Mouse (Mus musculus): ENCODE measurements around the gene Amy2a5. TPM values are rescaled to one million over a fixed set of nuclear protein-coding genes. Genes with fewer than 3 reads are reported as not detected.

Amy2a5 gene
- total RNA-seq (2023): 2.1 TPM

DNA sequence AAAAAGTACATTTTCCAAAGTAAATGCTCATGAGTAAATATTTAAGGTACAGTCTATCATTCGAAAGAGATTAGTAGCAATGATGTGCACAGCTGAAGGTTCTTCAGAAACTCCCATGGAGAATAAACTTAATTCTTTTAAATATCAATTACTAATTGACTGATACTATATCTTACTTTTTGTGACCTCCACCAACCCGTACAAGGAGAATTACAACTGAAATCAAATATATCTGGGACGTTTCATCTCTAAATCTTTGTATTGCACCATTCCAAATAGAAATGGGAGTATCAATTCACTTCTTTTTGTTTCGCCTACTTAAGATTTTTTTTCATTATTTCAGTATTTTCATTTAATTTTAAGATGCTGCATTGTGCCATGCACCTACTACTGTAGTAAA lies at the start of gene Amy2a5:
Amy2a5 (minus strand) TSS at position 101 of the 400 bp plus-strand sequence.

DNA sequence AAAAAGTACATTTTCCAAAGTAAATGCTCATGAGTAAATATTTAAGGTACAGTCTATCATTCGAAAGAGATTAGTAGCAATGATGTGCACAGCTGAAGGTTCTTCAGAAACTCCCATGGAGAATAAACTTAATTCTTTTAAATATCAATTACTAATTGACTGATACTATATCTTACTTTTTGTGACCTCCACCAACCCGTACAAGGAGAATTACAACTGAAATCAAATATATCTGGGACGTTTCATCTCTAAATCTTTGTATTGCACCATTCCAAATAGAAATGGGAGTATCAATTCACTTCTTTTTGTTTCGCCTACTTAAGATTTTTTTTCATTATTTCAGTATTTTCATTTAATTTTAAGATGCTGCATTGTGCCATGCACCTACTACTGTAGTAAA lies 32.7 kb upstream of the Amy2a5 start, which contains the start of gene Amy2a4:
Amy2a4 (minus strand) TSS at position 101 of the 400 bp plus-strand sequence.

Other genes with a start within 250 kb of the Amy2a5 start
- 0.21 TPM for gene Amy2a4, start 32.6 kb upstream of the Amy2a5 start, total RNA-seq (2023)
- gene Amy2a3, start 65.2 kb upstream of the Amy2a5 start, total RNA-seq (2023): 0.21 TPM
- gene Amy2a2, start 97.8 kb upstream of the Amy2a5 start, total RNA-seq (2023): 0.21 TPM

All from CD4-positive naive resting alpha-beta T cell, adult 57 days (primary cell).